10 mouse cellular contexts compared by ENCODE assay signal in genomic region chr2:145382908-145383770, GRCm38 (mm10).
A peak's percentile ranks its signal among the peaks of the same experiment; 100 is the strongest.
DNase-seq lines count a peak whose midpoint lies in the region; ATAC-seq and TF ChIP-seq lines count a peak whose summit lies in the region.
"Had no signal": no experiment of that assay in that cellular context is flagged by ENCODE, and none has a peak within 500 bp of the region (broad histone marks: within the 10 kb centered on the region; RNA-seq: fewer than 3 reads in every experiment).

No protein-coding gene starts in this region.

- no peak overlapping the region for H3K4me3 ChIP-seq in hindbrain, embryonic 14.5 days (replicated peaks; ENCODE audit: low read length)
- no peak overlapping the region for H3K4me3 ChIP-seq in hindbrain, embryonic 11.5 days (ENCODE audit: low read depth, low read length)
- no peak overlapping the region for H3K4me3 ChIP-seq in midbrain, postnatal 0 days (ENCODE audit: low read depth, low read length)
- H3K4me3 ChIP-seq: embryonic facial prominence, embryonic 12.5 days; stomach, embryonic 15.5 days had no signal

- H3K9ac ChIP-seq in hindbrain, embryonic 14.5 days: no peak overlapping the region
- H3K9ac ChIP-seq in hindbrain, embryonic 11.5 days (ENCODE audit: low read depth, low read length): no peak overlapping the region
- H3K9ac ChIP-seq in midbrain, postnatal 0 days (replicated peaks; ENCODE audit: low read length, poor library complexity, severe bottlenecking): no peak overlapping the region
- H3K9ac ChIP-seq: embryonic facial prominence, embryonic 12.5 days; stomach, embryonic 15.5 days had no signal

- no peak overlapping the region for H3K27ac ChIP-seq in hindbrain, embryonic 14.5 days
- H3K27ac ChIP-seq in hindbrain, embryonic 11.5 days (ENCODE audit: low read depth, low read length): no peak overlapping the region
- no peak overlapping the region for H3K27ac ChIP-seq in midbrain, postnatal 0 days (ENCODE audit: low read depth, low read length)
- H3K27ac ChIP-seq: embryonic facial prominence, embryonic 12.5 days; stomach, embryonic 15.5 days had no signal

- no peaks in the 10 kb centered on the region for H3K27me3 ChIP-seq in hindbrain, embryonic 14.5 days (ENCODE audit: control insufficient read depth, insufficient read depth, low read length)
- H3K27me3 ChIP-seq in hindbrain, embryonic 11.5 days (ENCODE audit: control insufficient read depth, insufficient read depth, low read length): no peaks in the 10 kb centered on the region
- no peaks in the 10 kb centered on the region for H3K27me3 ChIP-seq in midbrain, postnatal 0 days (ENCODE audit: insufficient read depth, low read length)
- H3K27me3 ChIP-seq: embryonic facial prominence, embryonic 12.5 days; stomach, embryonic 15.5 days had no signal

- no peak overlapping the region for H3K4me2 ChIP-seq in hindbrain, embryonic 14.5 days (replicated peaks)
- H3K4me2 ChIP-seq in hindbrain, embryonic 11.5 days (replicated peaks; ENCODE audit: low read depth, low read length): no peak overlapping the region
- H3K4me2 ChIP-seq in midbrain, postnatal 0 days (ENCODE audit: low read depth, low read length, poor library complexity, severe bottlenecking): no peak overlapping the region
- H3K4me2 ChIP-seq: embryonic facial prominence, embryonic 12.5 days; stomach, embryonic 15.5 days had no signal

- TF ChIP-seq CTCF in midbrain, postnatal 0 days (IDR thresholded peaks at IDR 0.05): no peak

- ATAC-seq in hindbrain, embryonic 14.5 days (ENCODE audit: low FRiP score): peak; percentile 85
- ATAC-seq in hindbrain, embryonic 11.5 days (ENCODE audit: low FRiP score): no peak
- peak; percentile 68; the same call in 1 of the 2 replicates for ATAC-seq in midbrain, postnatal 0 days (ENCODE audit: low FRiP score)

- WGBS in hindbrain, embryonic 14.5 days: 72% methylated on average over 13 of the region's 13 CpGs
- 82% methylated on average over 13 of the region's 13 CpGs for WGBS in hindbrain, embryonic 11.5 days
- 62% methylated on average over 13 of the region's 13 CpGs for WGBS in midbrain, postnatal 0 days

- H3K4me1 ChIP-seq in hindbrain, embryonic 14.5 days (replicated peaks; ENCODE audit: control insufficient read depth, insufficient read depth, low read length): no peaks in the 10 kb centered on the region
- H3K4me1 ChIP-seq in hindbrain, embryonic 11.5 days (replicated peaks; ENCODE audit: control insufficient read depth, insufficient read depth, low read length): no peaks in the 10 kb centered on the region
- H3K4me1 ChIP-seq in midbrain, postnatal 0 days (ENCODE audit: insufficient read depth, low read length): 0 out of 2 replicates have a peak, but pooled peaks cover 3% of the 10 kb centered on the region
- H3K4me1 ChIP-seq: embryonic facial prominence, embryonic 12.5 days; stomach, embryonic 15.5 days had no signal

- peak; percentile 64 for DNase-seq in hindbrain, embryonic 14.5 days (ENCODE audit: low spot score)
- no peak for DNase-seq in hindbrain, embryonic 11.5 days (ENCODE audit: low spot score)
- DNase-seq in cerebellum, adult 11-12 months: peak; percentile 87
- peak; percentile 34 to 59 for DNase-seq in layer of hippocampus, adult 18-20 months (ENCODE audit: low spot score in 2 of 2)
- DNase-seq in midbrain, postnatal 0 days (ENCODE audit: low spot score): peak; percentile 93
- DNase-seq in heart, adult 18-20 months: no peak
- no peak for DNase-seq in kidney, postnatal 10 days
- DNase-seq in embryo, embryonic 10.5 days (ENCODE audit: low spot score): no peak

- H3K9me3 ChIP-seq in hindbrain, embryonic 14.5 days (ENCODE audit: control insufficient read depth, low read length): no peaks in the 10 kb centered on the region
- H3K9me3 ChIP-seq in hindbrain, embryonic 11.5 days (ENCODE audit: control insufficient read depth, low read length): no peaks in the 10 kb centered on the region
- H3K9me3 ChIP-seq in midbrain, postnatal 0 days (ENCODE audit: low read length): no peaks in the 10 kb centered on the region
- H3K9me3 ChIP-seq: embryonic facial prominence, embryonic 12.5 days; stomach, embryonic 15.5 days had no signal

- no peaks in the 10 kb centered on the region for H3K36me3 ChIP-seq in hindbrain, embryonic 14.5 days (replicated peaks; ENCODE audit: control insufficient read depth, insufficient read depth)
- no peaks in the 10 kb centered on the region for H3K36me3 ChIP-seq in hindbrain, embryonic 11.5 days (ENCODE audit: control insufficient read depth, insufficient read depth, low read length)
- no peaks in the 10 kb centered on the region for H3K36me3 ChIP-seq in midbrain, postnatal 0 days (ENCODE audit: insufficient read depth, low read length)
- H3K36me3 ChIP-seq: embryonic facial prominence, embryonic 12.5 days; stomach, embryonic 15.5 days had no signal

Comparison
In these comparisons a context has a peak if more than half of its experiments do, and no peak if none do; other contexts are left out.
1. DNase-seq: peak in hindbrain, embryonic 14.5 days (single experiment), cerebellum, adult 11-12 months (single experiment), layer of hippocampus, adult 18-20 months (2 of 2) and midbrain, postnatal 0 days (single experiment); none in hindbrain, embryonic 11.5 days (single experiment), heart, adult 18-20 months (0 of 2), kidney, postnatal 10 days (single experiment) and embryo, embryonic 10.5 days (single experiment).